Mouse (Mus musculus) left cerebral cortex, postnatal 25 days (tissue): ENCODE data around the gene Vmp1. TPM values are rescaled to one million over a fixed set of nuclear protein-coding genes. Genes with fewer than 3 reads are reported as not detected.

Experiments
- DNase-seq, 2 experiments: peaks; one replicate each; pipeline ENCODE4 v3.0.0; 2022; ENCODE audit warnings: low spot score in 2 of 2, mixed read lengths in 1 of 2
- intact Hi-C: fragments of 180-260 bp; cut with DNase I; formaldehyde crosslinking; loops from one replicate; pipeline ENCODE4 v1.15.1; 2025
- microRNA-seq, 2 experiments: library from miRNA; unstranded; fragments of <30 nt; microRNA quantifications; one replicate each; pipeline ENCODE4 v1.2.0; 2022
- total RNA-seq, 2 experiments: library from RNA; stranded (reverse); gene quantifications; 2 replicates each; pipeline ENCODE4 v1.2.3; 2021

The Vmp1 gene
- total RNA-seq, 2 experiments from 2014 or later = 165 to 175 TPM

DNA sequence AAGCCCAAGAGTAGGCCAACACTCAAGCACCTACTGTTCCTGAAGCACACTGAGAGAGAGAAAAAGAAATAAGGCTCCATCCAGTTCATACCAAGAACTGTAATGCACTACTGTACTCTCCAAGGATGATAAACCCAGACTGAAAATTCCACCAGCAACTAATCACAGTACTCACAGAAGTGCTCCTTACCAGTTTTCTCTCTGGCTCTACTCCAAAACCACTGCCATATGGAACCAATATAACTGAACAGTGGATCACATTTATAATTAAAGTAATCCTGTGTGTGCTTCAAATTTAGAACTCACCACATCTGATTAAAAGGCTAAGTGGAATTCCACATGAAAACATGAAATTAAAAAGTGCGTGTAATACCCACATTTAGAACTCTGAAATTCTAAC, 140.8 kb downstream of the Vmp1 start:
- intact Hi-C loops = no loop called here
- no peak for DNase-seq

DNA sequence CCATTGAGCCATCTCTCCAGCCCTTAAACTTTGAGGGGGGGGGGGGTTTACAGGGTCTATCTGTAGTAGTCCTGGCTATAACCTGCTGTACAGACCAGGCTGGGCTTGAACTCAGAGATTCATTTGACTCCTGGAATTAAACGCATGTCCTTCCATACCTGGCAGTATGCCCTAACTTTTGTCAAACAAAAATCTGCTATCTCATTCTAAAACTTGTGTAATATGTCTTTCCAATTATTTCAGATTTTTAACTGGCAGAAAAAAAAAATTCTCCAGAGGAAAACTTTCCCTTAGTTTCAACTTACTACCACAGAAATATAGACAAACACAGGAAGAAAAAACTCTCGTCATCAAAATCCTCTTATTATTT, 143.2 kb downstream of the Vmp1 start:
- intact Hi-C loops = no loop called here
- DNase-seq = no peak

DNA sequence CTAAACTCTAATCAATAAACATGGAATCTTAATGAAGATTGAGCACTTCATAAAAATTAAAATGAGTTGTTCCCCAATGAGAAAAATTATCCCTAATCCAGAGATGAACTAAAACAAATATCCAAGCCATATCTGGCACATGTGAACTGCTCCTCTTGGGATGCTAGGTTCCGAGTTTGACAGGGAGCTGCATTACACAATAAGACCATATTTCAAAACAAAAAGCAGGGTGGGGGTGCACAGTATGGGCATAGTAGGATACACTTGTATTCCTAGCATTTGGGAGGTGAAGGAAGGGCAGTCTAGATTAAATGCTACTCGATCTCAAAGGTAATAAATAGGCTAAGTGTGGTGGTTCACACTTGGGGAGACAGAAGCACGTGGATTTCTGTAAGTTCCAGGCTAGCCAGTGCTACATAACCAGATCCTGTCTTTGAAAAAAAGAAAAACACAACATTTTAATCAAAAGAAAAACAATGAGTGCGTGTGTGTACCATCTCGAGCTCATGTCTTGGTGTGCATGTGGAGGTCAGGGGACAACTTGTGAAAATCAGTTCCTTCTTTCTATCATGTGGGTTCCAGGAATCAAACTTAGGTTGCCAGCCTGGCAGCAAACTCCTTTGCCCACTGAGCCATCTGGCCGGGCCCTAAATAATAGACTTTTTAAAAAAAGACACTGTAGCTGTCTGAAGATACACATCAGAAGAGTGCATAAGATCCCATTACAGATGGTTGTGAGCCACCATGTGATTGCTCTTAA, 143.7 kb downstream of the Vmp1 start:
- DNase-seq = no peak
- intact Hi-C loops = no loop called here

DNA sequence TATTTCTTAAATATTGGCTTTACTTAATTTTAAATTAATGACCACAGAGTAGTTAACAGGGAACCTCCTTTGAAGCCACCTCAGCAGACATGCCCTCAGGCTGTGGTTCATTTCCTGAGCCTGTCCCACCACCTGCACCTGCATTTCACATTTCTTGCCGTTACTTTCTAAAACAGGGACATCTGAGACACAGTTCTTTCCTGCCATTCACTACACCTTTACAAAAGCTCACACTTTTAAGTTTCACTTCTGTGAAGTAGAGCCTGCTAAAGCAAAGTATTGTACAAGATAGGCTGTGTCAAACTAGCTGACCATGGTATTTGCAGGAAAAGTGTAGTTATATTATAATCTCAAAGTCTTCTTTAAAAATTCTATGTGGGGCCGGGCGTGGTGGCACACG, 144.8 kb downstream of the Vmp1 start:
- intact Hi-C loops = no loop called here
- DNase-seq = no peak

DNA sequence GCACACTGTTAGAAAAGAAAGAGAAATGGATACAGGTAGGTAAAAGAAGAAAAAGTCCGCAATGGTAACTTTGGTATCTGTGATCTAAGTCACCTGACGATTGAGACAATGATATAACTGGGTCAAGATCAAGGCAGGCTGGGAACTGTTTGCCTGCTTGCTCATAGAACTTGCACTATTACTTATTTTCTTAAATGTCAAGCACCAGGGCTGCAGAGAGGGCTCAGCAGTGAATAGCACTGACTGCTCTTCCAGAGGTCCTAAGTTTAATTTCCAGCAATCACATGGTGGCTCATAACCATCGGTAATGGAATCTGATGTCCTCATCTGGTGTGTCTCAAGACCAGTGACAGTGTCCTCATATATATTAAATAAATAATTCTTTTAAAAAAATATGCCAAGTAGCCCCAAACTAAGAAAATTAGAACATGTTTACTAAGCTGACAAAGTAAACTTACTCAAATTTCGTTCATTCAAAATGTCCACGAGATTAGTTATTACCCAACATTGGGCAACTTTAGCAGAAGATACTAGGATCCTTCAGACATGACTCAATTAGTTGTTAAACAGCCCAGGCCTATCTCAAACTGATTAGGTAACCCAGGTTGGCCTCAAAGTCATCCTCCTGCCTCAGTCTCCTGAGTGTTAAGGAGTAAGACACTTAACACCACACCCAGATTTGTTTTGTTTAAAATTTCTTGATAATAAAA, 149.3 kb downstream of the Vmp1 start:
- intact Hi-C loops = no loop called here

More for the DNA sequence above, 149.3 kb downstream of the Vmp1 start:
- DNase-seq = no peak

Small RNA genes lying within 50 kb of the gene (microRNA-seq; reads per million reads assigned to microRNA genes)
- 514 to 1,068 reads per million in 2 experiments for gene Mir21a

Other genes starting within 250 kb of the Vmp1 start
- 10 to 100 TPM; 29.4 to 31.4 TPM for gene Rnft1, start 199.2 kb downstream of the Vmp1 start, total RNA-seq
- 10 to 100 TPM; 34.1 to 38.1 TPM for gene Rps6kb1, start 139.0 kb downstream of the Vmp1 start, total RNA-seq
- 1 to 10 TPM; 5.3 to 6.8 TPM for gene Tubd1, start 138.8 kb downstream of the Vmp1 start, total RNA-seq
- gene Ptrh2, start 149 bp upstream of the Vmp1 start, total RNA-seq = 1 to 10 TPM; 8.3 to 8.5 TPM
- 100 to 1,000 TPM; 525 to 539 TPM for gene Cltc, start 73.7 kb upstream of the Vmp1 start, total RNA-seq
- 10 to 100 TPM; 18.6 to 19.5 TPM for gene Dhx40, start 123.9 kb upstream of the Vmp1 start, total RNA-seq